Mouse (Mus musculus) left cerebral cortex, postnatal 10 days (tissue): ENCODE data around the gene Prex1. TPM values are rescaled to one million over a fixed set of nuclear protein-coding genes. Genes with fewer than 3 reads are reported as not detected.

Experiments
- DNase-seq, 2 experiments: peaks; one replicate each; pipeline ENCODE4 v3.0.0; 2021 to 2022; ENCODE audit warnings: low spot score in 2 of 2, mixed read lengths in 1 of 2; ENCODE audit errors: extremely low spot score in 1 of 2
- intact Hi-C: fragments of 180-260 bp; cut with DNase I; formaldehyde crosslinking; loops from one replicate; pipeline ENCODE4 v1.15.1; 2025
- total RNA-seq, 2 experiments: library from RNA; stranded (reverse); gene quantifications; 2 replicates each; pipeline ENCODE4 v1.2.3; 2021

Prex1 gene
- total RNA-seq, 2 experiments from 2014 or later = 90.8 to 102 TPM

GRCm38 (mm10) chr2:166699552-166699951 lies 14.1 kb downstream of the Prex1 start:
- intact Hi-C loops = no loop called here

GRCm38 (mm10) chr2:166694616-166695015 lies 19.0 kb downstream of the Prex1 start:
- intact Hi-C loops = no loop called here
- no peak for DNase-seq

More at GRCm38 (mm10) chr2:166699552-166699951, 14.1 kb downstream of the Prex1 start:
- no peak for DNase-seq

- no peak for DNase-seq
- intact Hi-C loops = no loop called here
These were observed 20.2 kb downstream of the Prex1 start for GRCm38 (mm10) chr2:166693394-166693793.

DNA sequence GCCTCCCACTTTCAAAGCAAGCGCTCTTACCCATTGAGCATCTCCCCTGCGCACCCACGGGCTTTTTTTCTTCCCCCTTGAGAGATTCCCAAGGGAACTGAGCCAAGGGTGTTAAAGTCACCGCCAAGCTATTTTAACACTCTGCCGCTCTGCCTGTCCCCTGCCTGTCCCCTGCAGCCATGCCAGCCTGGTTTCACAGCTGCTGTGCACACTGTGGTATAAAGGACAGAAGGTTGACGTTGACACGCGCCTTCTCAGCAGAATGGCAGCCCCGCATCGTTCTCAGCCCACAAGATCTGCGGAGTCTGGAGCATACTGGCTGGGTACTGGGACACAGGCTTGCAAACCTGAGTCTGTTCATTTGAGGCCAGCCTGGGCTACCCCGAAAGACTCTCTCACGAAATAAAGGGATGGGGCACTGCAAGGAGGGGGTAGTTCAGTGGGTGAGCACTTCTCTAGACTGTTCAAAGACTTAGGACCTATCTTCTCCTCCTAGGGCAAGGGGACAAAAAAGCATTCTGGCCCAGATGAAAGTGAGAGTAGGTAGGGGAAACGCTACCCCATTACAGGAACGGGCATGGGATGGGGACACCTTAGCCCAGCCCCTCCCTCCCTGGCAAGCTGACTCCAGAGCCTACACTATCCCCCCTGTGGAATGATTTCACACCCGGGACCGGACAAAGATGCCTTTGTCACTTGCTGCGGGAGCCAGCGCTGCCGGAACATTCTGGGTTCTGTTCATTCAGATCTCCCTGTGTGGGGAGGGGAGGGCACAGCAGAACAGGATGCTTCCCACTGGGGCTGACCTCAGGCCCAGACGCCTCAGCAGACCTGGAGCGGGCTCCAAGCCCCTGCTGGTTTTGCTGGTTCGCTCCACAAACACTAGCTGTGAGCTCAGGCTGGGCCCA lies 21.8 kb downstream of the Prex1 start:
- intact Hi-C loops = no loop called here
- peak; percentile 63 to 85 for DNase-seq

- intact Hi-C loops = no loop called here
- no peak for DNase-seq
These were observed 26.7 kb downstream of the Prex1 start for GRCm38 (mm10) chr2:166686917-166687316.

GRCm38 (mm10) chr2:166685824-166686223 lies 27.8 kb downstream of the Prex1 start:
- no peak for DNase-seq
- intact Hi-C loops = no loop called here

- intact Hi-C loops = no loop called here
- peak in 1 of 2 experiments; percentile 70 for DNase-seq
These were observed 29.6 kb downstream of the Prex1 start for GRCm38 (mm10) chr2:166683885-166684544.

GRCm38 (mm10) chr2:166682866-166683265 lies 30.8 kb downstream of the Prex1 start:
- peak; percentile 57 to 58 for DNase-seq
- intact Hi-C loops = no loop called here

DNA sequence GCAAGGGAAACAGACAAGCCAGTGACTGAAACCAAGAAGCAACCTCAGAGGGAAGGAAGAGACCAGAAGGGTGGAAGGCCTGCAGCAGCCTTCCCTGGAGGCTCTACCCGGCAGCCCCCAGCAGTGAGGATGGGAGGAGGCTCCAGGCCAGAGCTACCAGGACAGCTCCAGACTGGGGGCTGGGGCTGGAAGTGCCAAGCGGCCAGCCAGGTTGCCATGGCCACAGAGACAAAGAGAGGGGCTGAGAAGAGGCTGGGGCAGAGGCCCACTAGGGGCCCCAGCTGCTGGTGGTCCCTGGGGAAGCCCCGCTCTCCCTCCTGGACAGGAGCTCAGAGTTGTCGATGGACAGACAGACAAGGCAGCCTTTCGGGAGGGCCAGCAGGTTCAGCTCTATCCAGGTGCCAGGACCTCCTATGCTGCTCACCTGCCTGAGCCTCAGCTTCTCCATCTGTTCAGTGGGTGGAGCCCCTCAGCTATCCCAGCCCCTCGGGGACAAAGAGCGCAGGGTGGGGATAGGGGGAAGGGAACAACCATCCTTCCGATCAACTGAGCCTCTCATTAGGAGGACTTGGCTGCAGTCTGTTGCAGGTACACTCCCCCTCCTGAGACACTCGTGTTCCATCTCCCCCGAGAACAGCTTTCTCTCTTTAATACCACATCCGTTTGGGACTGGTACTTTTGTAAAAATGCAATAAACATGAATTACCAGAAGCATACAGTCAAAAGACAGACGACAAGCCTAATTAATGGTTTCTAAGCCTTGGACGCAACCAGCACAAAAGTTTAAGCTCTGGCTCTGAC lies 34.5 kb downstream of the Prex1 start:
- DNase-seq = peak in 1 of 2 experiments; percentile 54
- intact Hi-C loops = no loop called here

DNA sequence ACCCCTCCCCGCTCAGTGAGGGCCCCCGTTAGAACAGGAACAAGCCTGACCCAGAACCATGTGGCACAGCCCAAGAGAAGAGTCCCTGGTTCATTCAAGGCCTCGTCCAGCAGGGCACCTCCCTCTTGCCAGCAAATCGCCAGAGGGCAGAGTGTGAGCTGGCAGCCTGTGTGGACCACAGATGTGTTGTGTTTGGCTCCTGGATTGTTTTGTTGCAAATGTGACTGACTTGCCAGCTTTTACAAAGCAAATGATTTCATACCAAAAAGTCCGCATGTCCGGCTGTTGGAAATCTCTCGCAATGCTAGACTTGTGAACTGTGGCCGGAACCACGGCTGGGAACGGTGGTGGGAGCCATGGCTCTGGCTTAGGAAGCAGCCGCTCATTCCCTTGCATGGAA lies 36.7 kb downstream of the Prex1 start:
- intact Hi-C loops = no loop called here

DNA sequence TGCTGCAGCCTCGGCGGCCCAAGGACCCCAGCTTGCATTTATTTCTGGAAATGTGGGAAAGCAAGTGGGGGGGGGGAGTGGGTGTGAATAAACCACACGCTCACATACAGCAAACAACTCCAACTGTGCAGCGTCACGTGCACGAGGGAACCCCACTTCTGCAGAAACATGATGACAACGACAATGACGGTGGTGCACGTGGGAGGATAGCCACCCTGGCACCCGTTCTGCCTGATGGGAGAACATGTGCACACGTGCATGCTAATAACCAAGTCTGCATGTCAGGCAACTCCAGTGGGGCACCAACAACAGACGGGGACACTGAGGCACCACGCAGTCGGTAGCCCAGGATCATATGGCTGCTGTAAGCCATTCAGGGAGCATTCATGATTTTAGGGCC lies 37.1 kb downstream of the Prex1 start:
- peak in 1 of 2 experiments; percentile 55 for DNase-seq
- intact Hi-C loops = no loop called here

More for the DNA sequence above, 36.7 kb downstream of the Prex1 start:
- no peak for DNase-seq

DNA sequence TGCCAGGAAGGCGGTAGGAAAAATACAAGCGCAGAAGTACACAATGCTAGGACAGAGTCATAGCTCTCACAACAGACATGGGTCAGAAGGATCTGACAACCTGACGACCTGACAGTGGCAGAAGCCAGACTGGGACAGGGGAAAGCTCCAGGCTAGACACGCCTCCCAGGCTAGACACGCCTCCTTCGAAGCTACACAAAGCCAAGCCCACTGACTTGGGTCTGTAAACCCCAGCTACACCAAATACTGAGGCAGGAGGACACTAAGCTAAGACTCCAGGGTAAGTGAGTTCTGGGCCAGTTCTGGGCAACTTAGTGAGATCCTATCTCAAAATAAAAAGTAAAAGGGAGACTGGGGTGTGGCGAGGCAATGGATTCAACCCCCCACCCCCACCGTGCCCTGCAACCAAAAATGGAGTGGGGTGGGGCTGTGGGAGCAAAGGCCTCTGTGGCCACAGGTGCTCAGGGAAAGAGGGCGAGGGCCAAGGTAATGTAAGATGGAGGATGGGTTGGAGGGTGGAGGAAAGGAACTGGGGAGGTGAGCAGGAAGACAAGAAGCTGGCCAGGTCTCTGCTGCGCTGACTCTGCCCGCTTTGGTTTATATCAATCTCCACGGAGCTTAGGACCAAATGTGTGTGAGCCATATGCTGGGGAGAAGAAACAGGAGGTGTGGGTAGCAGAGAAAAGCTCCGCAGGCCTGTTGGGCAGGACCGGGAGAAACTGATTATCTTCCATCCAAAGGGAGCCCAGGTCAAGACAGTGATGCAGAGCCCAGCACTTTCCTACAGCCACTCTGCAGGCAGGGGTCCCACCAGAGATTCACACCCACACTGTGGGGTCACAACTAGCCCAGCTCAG lies 37.8 kb downstream of the Prex1 start:
- intact Hi-C loops = no loop called here

DNA sequence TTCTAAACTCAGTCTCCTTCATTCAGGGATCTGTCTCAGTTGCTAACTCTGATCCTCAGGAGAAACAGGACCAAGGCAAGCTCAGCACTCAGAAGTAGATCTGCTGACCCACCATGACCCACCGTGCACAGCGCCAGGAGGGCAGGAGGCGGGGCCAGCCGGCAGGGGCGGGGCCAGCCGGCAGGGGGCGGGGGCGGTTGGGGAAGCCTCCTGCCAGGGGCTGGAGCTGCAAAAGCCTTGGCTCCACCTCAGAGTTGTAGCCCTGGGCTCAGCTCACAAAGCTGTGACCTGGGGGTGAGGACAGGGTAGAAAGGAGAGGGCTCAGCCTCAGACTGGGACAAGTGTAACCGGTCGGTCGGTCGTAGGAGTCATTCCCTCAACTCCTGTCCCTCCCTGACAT lies 38.9 kb downstream of the Prex1 start:
- no peak for DNase-seq
- intact Hi-C loops = no loop called here

More for the DNA sequence above, 37.8 kb downstream of the Prex1 start:
- no peak for DNase-seq

DNA sequence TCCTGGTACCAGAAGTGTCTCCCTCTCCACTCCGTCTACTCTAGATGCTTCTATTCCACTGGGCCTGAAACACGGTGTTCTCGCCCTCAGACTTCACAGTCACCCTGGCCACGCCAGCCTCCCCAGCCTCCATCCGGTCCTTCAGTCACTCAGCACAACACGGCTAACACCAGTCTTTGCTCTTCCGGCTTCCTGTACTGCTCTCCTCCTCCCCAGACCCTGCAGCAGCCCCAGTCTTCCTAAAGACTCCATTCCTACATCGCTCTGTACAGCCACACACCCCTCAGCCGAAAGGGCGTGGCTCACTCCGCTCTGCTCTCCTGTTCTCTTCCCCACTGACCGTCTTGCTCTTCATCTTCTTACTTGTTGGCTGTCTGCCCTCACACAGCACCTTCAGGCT lies 39.7 kb downstream of the Prex1 start:
- intact Hi-C loops = no loop called here
- DNase-seq = no peak

GRCm38 (mm10) chr2:166672171-166672965 lies 41.3 kb downstream of the Prex1 start:
- intact Hi-C loops = no loop called here
- DNase-seq = no peak

DNA sequence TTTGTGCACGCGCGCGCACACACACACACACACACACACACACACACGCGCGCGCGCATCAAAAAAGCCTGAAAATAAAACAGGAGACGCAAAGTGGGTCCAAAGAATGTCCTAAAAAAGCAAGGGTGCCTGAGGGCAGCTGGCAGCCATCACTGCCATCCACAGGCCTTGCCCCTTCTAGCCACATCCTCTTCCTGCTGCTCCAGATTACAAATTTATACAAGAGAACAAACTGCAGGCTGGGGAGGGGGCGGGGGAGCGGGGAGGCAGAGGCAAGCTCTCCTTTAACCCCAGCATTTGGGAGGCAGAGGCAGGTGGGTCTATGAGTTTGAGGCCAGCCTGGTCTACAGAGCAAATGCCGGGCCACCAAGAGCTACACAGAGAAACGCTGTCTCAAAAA lies 42.0 kb downstream of the Prex1 start:
- no peak for DNase-seq
- intact Hi-C loops = no loop called here

- no peak for DNase-seq
These were observed 42.6 kb downstream of the Prex1 start for GRCm38 (mm10) chr2:166671019-166671418.

GRCm38 (mm10) chr2:166669922-166670321 lies 43.7 kb downstream of the Prex1 start:
- intact Hi-C loops = no loop called here

More at GRCm38 (mm10) chr2:166671019-166671418, 42.6 kb downstream of the Prex1 start:
- intact Hi-C loops = no loop called here

More at GRCm38 (mm10) chr2:166669922-166670321, 43.7 kb downstream of the Prex1 start:
- DNase-seq = no peak
